Mouse (Mus musculus) lung, postnatal 0 days (tissue): ENCODE results near the gene Romo1. TPM values are rescaled to one million over a fixed set of nuclear protein-coding genes. Genes with fewer than 3 reads are reported as not detected.

Experiments
- ATAC-seq: fragments of 200-750 bp; cut with Nextera tagmentation; 2 replicates; pipeline ENCODE4 v1.8.0; 2017; ENCODE audit warnings: moderate library complexity
- DNase-seq: peaks from one replicate; pipeline ENCODE4 v3.0.0-alpha.2; 2016; ENCODE audit warnings: low spot score
- H3K27ac ChIP-seq: fragments of 300-500 bp; sonication (generic); 2 replicates; pipeline ENCODE4 v1.5.1; 2014; ENCODE audit warnings: antibody characterized with exemption, mild to moderate bottlenecking, low read length, mixed read lengths
- H3K27me3 ChIP-seq: fragments of 300-500 bp; sonication (generic); replicated peaks from 2 replicates; pipeline ENCODE4 v1.6.1; 2014; ENCODE audit warnings: low read length, mixed read lengths; ENCODE audit not compliant: insufficient read depth
- H3K36me3 ChIP-seq: fragments of 300-500 bp; sonication (generic); 2 replicates; pipeline ENCODE4 v1.6.1; 2014; ENCODE audit warnings: low read length, mixed read lengths; ENCODE audit not compliant: insufficient read depth
- H3K4me1 ChIP-seq: fragments of 300-500 bp; sonication (generic); 2 replicates; pipeline ENCODE4 v1.6.1; 2014; ENCODE audit warnings: antibody characterized with exemption, low read depth, low read length, mixed read lengths; ENCODE audit not compliant: insufficient read depth
- H3K4me2 ChIP-seq: fragments of 300-500 bp; sonication (generic); replicated peaks from 2 replicates; pipeline ENCODE4 v1.6.1; 2014; ENCODE audit warnings: low read depth, mild to moderate bottlenecking, low read length, moderate library complexity, mixed read lengths
- H3K4me3 ChIP-seq: fragments of 300-500 bp; sonication (generic); 2 replicates; pipeline ENCODE4 v1.5.1; 2014; ENCODE audit warnings: low read depth, low read length
- H3K9ac ChIP-seq: fragments of 300-500 bp; sonication (generic); replicated peaks from 2 replicates; pipeline ENCODE4 v1.6.1; 2014; ENCODE audit warnings: low read depth, mild to moderate bottlenecking
- H3K9me3 ChIP-seq: fragments of 300-500 bp; sonication (generic); 2 replicates; pipeline ENCODE4 v1.6.1; 2016; ENCODE audit warnings: low read length, mixed read lengths
- CTCF ChIP-seq: IDR thresholded peaks from 2 replicates; pipeline ENCODE4 v1.5.1; 2016; ENCODE audit warnings: antibody characterized with exemption, mild to moderate bottlenecking
- EP300 ChIP-seq: IDR thresholded peaks from 2 replicates; pipeline ENCODE4 v1.6.1; 2016; ENCODE audit warnings: antibody characterized with exemption, mild to moderate bottlenecking, control low read depth
- WGBS: fragments of 180-500 bp; shearing (Covaris S2); extraction: QIAGEN DNeasy Blood & Tissue Kit; methylation state at CpG from one replicate; pipeline ENCODE4 v1.1.7; 2014; 5-methylcytosine and 5-hydroxymethylcytosine counted together
- polyA plus RNA-seq: library from polyadenylated mRNA; unstranded; fragments of >200 nt; fragmentation: Nextera tagmentation; extraction: Ambion mirVana; gene quantifications from 2 replicates; pipeline ENCODE4 v1.2.1, GENCODE M21; 2015

Romo1 gene
- polyA plus RNA-seq, 1 experiment from 2014 or later, result 344 TPM

DNA sequence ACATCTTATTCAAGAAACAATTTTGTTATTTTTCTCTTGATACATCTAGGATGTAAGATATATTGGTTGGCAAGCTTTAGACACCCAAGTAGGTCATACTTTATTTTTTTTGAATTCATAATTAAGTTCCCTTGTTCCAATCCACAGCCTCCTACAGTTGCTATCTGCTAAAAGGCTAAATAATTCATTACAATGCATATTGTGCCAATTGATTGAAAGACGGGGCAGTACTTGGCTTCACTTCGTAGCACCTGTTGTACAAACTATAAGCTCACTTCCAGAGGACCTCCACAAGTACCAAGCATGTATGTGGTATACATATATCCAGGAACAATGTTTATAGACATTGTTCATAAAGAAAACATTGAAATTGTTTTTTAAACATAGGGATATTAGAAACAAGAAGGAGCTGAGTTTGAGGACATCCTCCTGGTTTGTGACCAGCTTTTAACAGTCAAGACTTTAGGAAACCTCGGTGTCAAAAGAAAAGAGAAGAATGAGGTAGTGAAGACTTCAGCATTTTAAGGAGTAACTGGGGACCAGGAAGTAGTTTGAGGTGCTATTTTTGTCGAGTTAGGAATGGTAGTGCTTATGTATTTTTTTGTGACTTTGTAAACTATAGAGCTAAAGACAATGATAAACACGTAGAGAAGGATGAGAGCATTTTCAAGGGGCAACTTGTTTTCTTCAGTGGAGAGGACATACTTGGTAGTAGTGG, 2.6 kb downstream of the Romo1 start:
- Histone ChIP-seq H3K9me3 (no peaks in the 10 kb centered on the region), H3K4me3 (no peak overlapping the region), H3K9ac (no peak overlapping the region), H3K36me3 (peaks cover 33% of the 10 kb centered on the region), H3K4me2 (no peak overlapping the region), H3K27ac (no peak overlapping the region), H3K4me1 (peaks cover 4% of the 10 kb centered on the region), H3K27me3 (no peaks in the 10 kb centered on the region)
- TF ChIP-seq CTCF, result no peak
- TF ChIP-seq EP300, result no peak
- WGBS, result 61% methylated on average over 5 of the region's 5 CpGs
- DNase-seq (no peak), ATAC-seq (no peak)

GRCm38 (mm10) chr2:156147316-156147915, 3.6 kb downstream of the Romo1 start:
- no peak overlapping the region for H3K9ac ChIP-seq
- no peak overlapping the region for H3K4me2 ChIP-seq
- no peaks in the 10 kb centered on the region for H3K9me3 ChIP-seq
- peaks cover 33% of the 10 kb centered on the region for H3K36me3 ChIP-seq
- H3K4me3 ChIP-seq, result no peak overlapping the region
- H3K4me1 ChIP-seq, result peaks cover 4% of the 10 kb centered on the region
- no peak overlapping the region for H3K27ac ChIP-seq
- WGBS, result 73% methylated on average over 3 of the region's 3 CpGs
- no peaks in the 10 kb centered on the region for H3K27me3 ChIP-seq
- TF ChIP-seq EP300 (no peak), CTCF (no peak)
- DNase-seq (peak; percentile 9), ATAC-seq (no peak)

- H3K4me3 ChIP-seq, result no peak overlapping the region
- peaks cover 33% of the 10 kb centered on the region for H3K36me3 ChIP-seq
- no peak overlapping the region for H3K4me2 ChIP-seq
- TF ChIP-seq CTCF, result peak; percentile 36
- no peak for TF ChIP-seq EP300
- no peak overlapping the region for H3K9ac ChIP-seq
- H3K27ac ChIP-seq, result no peak overlapping the region
- no peak for ATAC-seq
- DNase-seq, result no peak
- no peaks in the 10 kb centered on the region for H3K27me3 ChIP-seq
- H3K9me3 ChIP-seq, result no peaks in the 10 kb centered on the region
- no peaks in the 10 kb centered on the region for H3K4me1 ChIP-seq
Measured at GRCm38 (mm10) chr2:156151538-156151937, 7.7 kb downstream of the Romo1 start.

DNA sequence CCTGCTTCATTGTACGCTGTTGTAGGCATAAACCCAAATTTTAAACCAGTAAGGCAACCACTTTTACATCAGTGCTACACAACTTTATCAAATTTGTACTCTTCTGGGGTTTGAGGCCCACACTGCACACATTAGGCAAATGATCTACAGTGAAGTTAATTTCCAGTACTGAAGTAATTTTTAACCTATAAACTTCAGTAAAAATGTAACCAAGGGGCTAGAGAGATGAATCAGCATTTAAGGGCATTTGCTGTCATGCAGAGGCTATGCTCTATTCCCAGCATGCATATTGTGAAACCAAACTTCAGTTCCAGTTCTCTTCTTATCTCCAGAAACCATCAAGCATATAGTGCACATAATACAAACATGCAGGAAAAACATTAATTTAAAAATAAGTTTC, 21.6 kb downstream of the Romo1 start:
- Histone ChIP-seq H3K4me3 (no peak overlapping the region), H3K36me3 (peaks cover 51% of the 10 kb centered on the region), H3K27me3 (no peaks in the 10 kb centered on the region), H3K9ac (no peak overlapping the region), H3K9me3 (no peaks in the 10 kb centered on the region), H3K27ac (no peak overlapping the region), H3K4me2 (no peak overlapping the region), H3K4me1 (no peaks in the 10 kb centered on the region)
- ATAC-seq (no peak), DNase-seq (no peak)
- 91% methylated on average over 1 of the region's 1 CpGs for WGBS
- TF ChIP-seq CTCF, result no peak
- TF ChIP-seq EP300, result no peak

GRCm38 (mm10) chr2:156166557-156166956, 22.7 kb downstream of the Romo1 start:
- WGBS, result 89% methylated on average over 5 of the region's 5 CpGs
- Histone ChIP-seq H3K4me2 (no peak overlapping the region), H3K36me3 (peaks cover 47% of the 10 kb centered on the region; the same call in 1 of the 2 replicates), H3K4me1 (no peaks in the 10 kb centered on the region), H3K4me3 (no peak overlapping the region), H3K9me3 (no peaks in the 10 kb centered on the region), H3K27ac (no peak overlapping the region), H3K9ac (no peak overlapping the region), H3K27me3 (no peaks in the 10 kb centered on the region)
- no peak for TF ChIP-seq EP300
- no peak for TF ChIP-seq CTCF
- DNase-seq, result no peak
- ATAC-seq, result no peak

- Histone ChIP-seq H3K4me2 (0 out of 2 replicates have a peak overlapping the region, but pooled peaks have one; percentile 20), H3K9me3 (no peaks in the 10 kb centered on the region), H3K9ac (no peak overlapping the region), H3K36me3 (peaks cover 29% of the 10 kb centered on the region; the same call in 1 of the 2 replicates), H3K27me3 (no peaks in the 10 kb centered on the region), H3K27ac (no peak overlapping the region), H3K4me1 (peaks cover 11% of the 10 kb centered on the region; the same call in 1 of the 2 replicates), H3K4me3 (peak overlapping the region; percentile 3; the same call in 1 of the 2 replicates)
- DNase-seq, result peak; percentile 41
- no peak for ATAC-seq
- WGBS, result 59% methylated on average over 6 of the region's 6 CpGs
- TF ChIP-seq EP300 (no peak), CTCF (no peak)
Measured at GRCm38 (mm10) chr2:156177079-156177478, 33.2 kb downstream of the Romo1 start.
